Mouse (Mus musculus): Measurements from ENCODE around the gene Hoxb5. TPM values are rescaled to one million over a fixed set of nuclear protein-coding genes. Genes with fewer than 3 reads are reported as not detected.

Gene Hoxb5
- polyA plus RNA-seq, 1 experiment from 2014 or later: 7.5 TPM

DNA sequence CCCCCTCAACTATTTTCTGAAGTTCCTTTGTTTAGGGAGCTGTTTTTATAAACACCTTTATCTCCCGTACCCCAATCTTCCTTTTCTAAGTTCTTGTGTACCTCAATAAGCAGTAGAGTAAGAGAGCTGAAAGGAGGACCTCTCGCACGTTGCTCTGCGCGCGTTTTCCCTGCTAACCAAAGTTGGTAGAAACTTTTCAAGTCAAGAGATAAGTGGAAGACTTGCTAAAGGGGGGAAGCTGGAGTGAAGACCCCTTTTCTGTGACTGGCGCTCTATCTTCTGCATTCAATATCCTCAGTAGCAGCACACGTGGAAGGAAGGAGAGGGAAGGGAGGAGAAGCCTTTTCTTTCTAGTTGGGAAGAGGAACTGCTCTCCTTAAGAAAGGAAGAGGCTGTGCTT, 21.8 kb downstream of the Hoxb5 start:
- H3K27me3 ChIP-seq (ENCODE audit: control insufficient read depth, insufficient read depth, low read length): no peaks in the 10 kb centered on the region; the same call in 1 of the 2 replicates
- H3K9me3 ChIP-seq (ENCODE audit: control insufficient read depth, low read length): no peaks in the 10 kb centered on the region
- WGBS: 17% methylated on average over 8 of the region's 8 CpGs
- peak overlapping the region; percentile 64 for H3K4me2 ChIP-seq (replicated peaks; ENCODE audit: low read depth)
- H3K4me3 ChIP-seq (ENCODE audit: low read depth, low read length): peak overlapping the region; percentile 31
- ATAC-seq (ENCODE audit: low FRiP score, low TSS enrichment) (no peak), DNase-seq (ENCODE audit: low spot score) (no peak)
- no peaks in the 10 kb centered on the region for H3K4me1 ChIP-seq (replicated peaks; ENCODE audit: control insufficient read depth, insufficient read depth)
- H3K36me3 ChIP-seq (ENCODE audit: control insufficient read depth, insufficient read depth, low read length): no peaks in the 10 kb centered on the region
- peak overlapping the region; percentile 70 for H3K9ac ChIP-seq (ENCODE audit: low read length)
- peak overlapping the region; percentile 84 for H3K27ac ChIP-seq (replicated peaks)
- TF ChIP-seq EP300 (optimal IDR thresholded peaks at IDR 0.05) (no peak), CTCF (IDR thresholded peaks at IDR 0.05; ENCODE audit: low read depth) (no peak)

- 33% methylated on average over 22 of the region's 22 CpGs for WGBS
These were observed 22.6 kb downstream of the Hoxb5 start for GRCm38 (mm10) chr11:96325747-96326212.

GRCm38 (mm10) chr11:96326705-96327104, 23.6 kb downstream of the Hoxb5 start:
- Histone ChIP-seq H3K36me3 (ENCODE audit: control insufficient read depth, insufficient read depth, low read length) (no peaks in the 10 kb centered on the region), H3K9ac (ENCODE audit: low read length) (peak overlapping the region; percentile 70), H3K27ac (replicated peaks) (peak overlapping the region; percentile 84), H3K4me2 (replicated peaks; ENCODE audit: low read depth) (peak overlapping the region; percentile 64), H3K9me3 (ENCODE audit: control insufficient read depth, low read length) (no peaks in the 10 kb centered on the region), H3K27me3 (ENCODE audit: control insufficient read depth, insufficient read depth, low read length) (no peaks in the 10 kb centered on the region; the same call in 1 of the 2 replicates), H3K4me1 (replicated peaks; ENCODE audit: control insufficient read depth, insufficient read depth) (0 out of 2 replicates have a peak, but pooled peaks cover under 1% of the 10 kb centered on the region), H3K4me3 (ENCODE audit: low read depth, low read length) (peak overlapping the region; percentile 31)
- WGBS: 21% methylated on average over 12 of the region's 12 CpGs
- TF ChIP-seq EP300 (optimal IDR thresholded peaks at IDR 0.05): no peak
- no peak for TF ChIP-seq CTCF (IDR thresholded peaks at IDR 0.05; ENCODE audit: low read depth)
- ATAC-seq (ENCODE audit: low FRiP score, low TSS enrichment) (0 out of 2 replicates have a peak, but pooled peaks have one; percentile 10), DNase-seq (ENCODE audit: low spot score) (no peak)

More at GRCm38 (mm10) chr11:96325747-96326212, 22.6 kb downstream of the Hoxb5 start:
- peak overlapping the region; percentile 31 for H3K4me3 ChIP-seq (ENCODE audit: low read depth, low read length)
- no peaks in the 10 kb centered on the region for H3K9me3 ChIP-seq (ENCODE audit: control insufficient read depth, low read length)
- H3K27ac ChIP-seq (replicated peaks): peak overlapping the region; percentile 84
- ATAC-seq (ENCODE audit: low FRiP score, low TSS enrichment) (no peak), DNase-seq (ENCODE audit: low spot score) (no peak)
- TF ChIP-seq EP300 (optimal IDR thresholded peaks at IDR 0.05) (no peak), CTCF (IDR thresholded peaks at IDR 0.05; ENCODE audit: low read depth) (no peak)
- H3K4me1 ChIP-seq (replicated peaks; ENCODE audit: control insufficient read depth, insufficient read depth): no peaks in the 10 kb centered on the region
- peak overlapping the region; percentile 64 for H3K4me2 ChIP-seq (replicated peaks; ENCODE audit: low read depth)
- no peaks in the 10 kb centered on the region; the same call in 1 of the 2 replicates for H3K27me3 ChIP-seq (ENCODE audit: control insufficient read depth, insufficient read depth, low read length)
- peak overlapping the region; percentile 70 for H3K9ac ChIP-seq (ENCODE audit: low read length)
- H3K36me3 ChIP-seq (ENCODE audit: control insufficient read depth, insufficient read depth, low read length): no peaks in the 10 kb centered on the region

- Histone ChIP-seq H3K9me3 (ENCODE audit: control insufficient read depth, low read length) (no peaks in the 10 kb centered on the region), H3K9ac (ENCODE audit: low read length) (no peak overlapping the region; the same call in 1 of the 2 replicates), H3K27ac (replicated peaks) (peak overlapping the region; percentile 84), H3K27me3 (ENCODE audit: control insufficient read depth, insufficient read depth, low read length) (no peaks in the 10 kb centered on the region; the same call in 1 of the 2 replicates), H3K4me1 (replicated peaks; ENCODE audit: control insufficient read depth, insufficient read depth) (0 out of 2 replicates have a peak, but pooled peaks cover 3% of the 10 kb centered on the region), H3K4me2 (replicated peaks; ENCODE audit: low read depth) (peak overlapping the region; percentile 64), H3K4me3 (ENCODE audit: low read depth, low read length) (no peak overlapping the region), H3K36me3 (ENCODE audit: control insufficient read depth, insufficient read depth, low read length) (no peaks in the 10 kb centered on the region)
- no peak for DNase-seq (ENCODE audit: low spot score)
- ATAC-seq (ENCODE audit: low FRiP score, low TSS enrichment): no peak
- whole genome bisulfite sequencing: 14% methylated on average over 7 of the region's 7 CpGs
- no peak for TF ChIP-seq EP300 (optimal IDR thresholded peaks at IDR 0.05)
- TF ChIP-seq CTCF (IDR thresholded peaks at IDR 0.05; ENCODE audit: low read depth): no peak
These were observed 24.0 kb downstream of the Hoxb5 start for GRCm38 (mm10) chr11:96327122-96327521.

- Histone ChIP-seq H3K27me3 (ENCODE audit: control insufficient read depth, insufficient read depth, low read length) (no peaks in the 10 kb centered on the region; the same call in 1 of the 2 replicates), H3K4me3 (ENCODE audit: low read depth, low read length) (0 out of 2 replicates have a peak overlapping the region, but pooled peaks have one; percentile 4), H3K4me2 (replicated peaks; ENCODE audit: low read depth) (peak overlapping the region; percentile 64), H3K27ac (replicated peaks) (peak overlapping the region; percentile 84), H3K9ac (ENCODE audit: low read length) (peak overlapping the region; percentile 27; the same call in 1 of the 2 replicates), H3K36me3 (ENCODE audit: control insufficient read depth, insufficient read depth, low read length) (no peaks in the 10 kb centered on the region), H3K9me3 (ENCODE audit: control insufficient read depth, low read length) (no peaks in the 10 kb centered on the region), H3K4me1 (replicated peaks; ENCODE audit: control insufficient read depth, insufficient read depth) (0 out of 2 replicates have a peak, but pooled peaks cover 3% of the 10 kb centered on the region)
- no peak for DNase-seq (ENCODE audit: low spot score)
- ATAC-seq (ENCODE audit: low FRiP score, low TSS enrichment): no peak
- no peak for TF ChIP-seq EP300 (optimal IDR thresholded peaks at IDR 0.05)
- no peak for TF ChIP-seq CTCF (IDR thresholded peaks at IDR 0.05; ENCODE audit: low read depth)
- WGBS: 20% methylated on average over 5 of the region's 5 CpGs
These were observed 24.6 kb downstream of the Hoxb5 start for GRCm38 (mm10) chr11:96327750-96328149.

GRCm38 (mm10) chr11:96328605-96329004, 25.5 kb downstream of the Hoxb5 start:
- DNase-seq (ENCODE audit: low spot score): no peak
- no peaks in the 10 kb centered on the region for H3K9me3 ChIP-seq (ENCODE audit: control insufficient read depth, low read length)
- no peaks in the 10 kb centered on the region for H3K36me3 ChIP-seq (ENCODE audit: control insufficient read depth, insufficient read depth, low read length)
- H3K27me3 ChIP-seq (ENCODE audit: control insufficient read depth, insufficient read depth, low read length): no peaks in the 10 kb centered on the region; the same call in 1 of the 2 replicates
- H3K9ac ChIP-seq (ENCODE audit: low read length): no peak overlapping the region
- H3K4me3 ChIP-seq (ENCODE audit: low read depth, low read length): peak overlapping the region; percentile 1; the same call in 1 of the 2 replicates
- WGBS: 20% methylated on average over 8 of the region's 8 CpGs
- H3K4me1 ChIP-seq (replicated peaks; ENCODE audit: control insufficient read depth, insufficient read depth): 0 out of 2 replicates have a peak, but pooled peaks cover 3% of the 10 kb centered on the region
- no peak for TF ChIP-seq EP300 (optimal IDR thresholded peaks at IDR 0.05)
- no peak for TF ChIP-seq CTCF (IDR thresholded peaks at IDR 0.05; ENCODE audit: low read depth)
- peak overlapping the region; percentile 84 for H3K27ac ChIP-seq (replicated peaks)
- no peak for ATAC-seq (ENCODE audit: low FRiP score, low TSS enrichment)
- peak overlapping the region; percentile 64 for H3K4me2 ChIP-seq (replicated peaks; ENCODE audit: low read depth)

All from stomach, postnatal 0 days (tissue).